Mouse (Mus musculus) embryo, embryonic 10.5 days (tissue): ENCODE data around the gene Ppil4.

Experiments
- DNase-seq: peaks from one replicate; pipeline ENCODE4 v3.0.0-alpha.2; 2015; ENCODE audit warnings: low spot score

The Ppil4 gene

GRCm38 (mm10) chr10:7861259-7861936 is 68.7 kb downstream of the Ppil4 start:
- no peak for DNase-seq

DNA sequence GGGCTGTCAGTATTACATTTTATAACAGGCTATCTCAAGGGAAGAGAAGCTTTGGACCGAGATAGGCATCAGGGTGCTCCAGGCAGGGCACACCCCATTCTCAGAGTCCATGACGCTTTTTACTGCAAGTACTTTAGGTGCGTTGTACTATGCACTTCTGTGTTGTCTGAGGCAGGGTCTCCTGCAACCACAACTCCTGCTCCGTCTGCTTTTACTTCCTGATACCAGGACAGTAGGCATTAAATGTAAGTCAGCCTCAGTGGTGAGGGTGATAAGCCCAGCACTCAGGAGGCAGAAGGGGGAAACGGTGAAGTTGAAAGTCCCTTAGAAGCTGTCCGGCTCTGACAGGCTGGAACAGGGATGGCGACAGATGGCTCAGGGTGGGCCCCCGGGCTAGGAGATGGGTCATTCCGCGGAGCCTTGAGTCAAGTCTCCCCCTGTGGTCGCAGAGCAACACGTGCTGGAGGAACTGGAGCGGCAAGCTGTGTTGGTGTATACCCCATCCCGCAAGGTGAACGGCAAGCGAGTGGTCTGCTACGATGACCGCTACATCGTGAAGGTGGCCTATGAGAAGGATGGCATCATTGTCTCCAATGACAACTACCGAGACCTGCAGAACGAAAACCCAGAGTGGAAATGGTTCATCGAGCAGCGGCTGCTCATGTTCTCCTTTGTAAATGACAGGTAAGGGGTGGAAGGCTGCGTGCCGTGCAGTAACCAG is 69.4 kb downstream of the Ppil4 start:
- no peak for DNase-seq

GRCm38 (mm10) chr10:7863411-7863810 is 70.7 kb downstream of the Ppil4 start:
- no peak for DNase-seq

DNA sequence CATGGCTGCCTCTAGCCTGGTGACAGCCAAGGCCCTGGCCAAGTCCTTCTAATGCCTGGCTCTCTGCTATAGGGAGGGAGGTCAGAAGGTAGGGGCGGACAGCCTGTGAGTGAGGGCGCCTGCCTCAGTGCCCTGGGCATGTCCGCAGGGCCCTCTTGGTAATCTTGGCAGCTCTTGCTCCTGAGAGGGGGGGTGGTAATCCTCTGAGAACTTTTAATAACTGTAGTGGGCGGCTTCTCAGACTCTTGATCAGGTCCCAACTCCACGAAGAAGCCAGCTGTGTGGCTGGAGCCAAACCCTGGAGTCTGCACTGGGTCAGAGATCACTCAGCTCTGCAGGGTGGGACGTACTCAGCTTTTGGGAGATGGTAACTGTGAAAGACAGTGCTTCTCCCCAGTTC is 71.5 kb downstream of the Ppil4 start:
- no peak for DNase-seq

- no peak for DNase-seq
Measured at GRCm38 (mm10) chr10:7864806-7865205, 72.1 kb downstream of the Ppil4 start.

DNA sequence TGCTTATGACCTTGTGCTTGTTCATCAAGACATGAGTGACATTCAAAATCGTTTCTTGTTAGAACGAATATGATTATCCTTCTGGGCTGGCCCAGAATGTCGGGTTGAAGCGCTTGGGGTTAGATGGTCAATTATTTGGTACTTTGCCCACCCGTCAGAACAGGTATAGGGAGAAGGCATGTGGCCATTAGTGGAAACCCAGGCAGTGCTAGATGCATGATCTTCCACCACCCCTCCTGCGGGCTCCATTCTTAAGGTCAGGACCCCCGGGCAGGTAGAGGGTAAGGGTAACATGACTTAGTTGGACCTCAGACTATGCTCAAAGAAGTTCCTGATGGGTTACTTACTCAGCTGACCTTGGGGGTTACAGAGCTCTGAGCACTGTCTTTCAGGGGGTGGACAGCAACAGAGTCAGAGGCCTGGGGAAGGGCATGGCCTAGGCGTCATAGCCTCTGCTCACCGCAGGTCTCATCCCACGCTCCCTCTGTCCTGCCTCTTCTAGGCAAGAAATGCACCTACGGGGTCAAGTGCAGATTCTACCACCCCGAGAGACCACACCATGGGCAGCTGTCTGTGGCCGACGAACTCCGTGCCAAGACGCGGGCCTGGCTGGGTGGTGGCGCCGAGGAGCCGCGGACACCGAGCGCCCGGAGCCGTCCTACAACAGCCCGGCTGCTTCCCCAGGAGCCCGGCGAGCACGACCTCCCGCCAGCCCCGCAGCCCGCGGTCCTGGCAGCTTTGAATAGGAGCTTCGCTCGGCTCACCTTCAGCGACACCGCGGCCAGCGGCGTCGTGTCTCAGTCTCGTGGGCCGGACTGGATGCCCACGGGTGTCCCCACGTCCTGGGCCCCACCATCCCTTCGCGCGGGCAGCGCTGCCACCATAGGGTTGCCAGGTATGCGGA is 74.3 kb downstream of the Ppil4 start:
- peak; percentile 31 for DNase-seq

DNA sequence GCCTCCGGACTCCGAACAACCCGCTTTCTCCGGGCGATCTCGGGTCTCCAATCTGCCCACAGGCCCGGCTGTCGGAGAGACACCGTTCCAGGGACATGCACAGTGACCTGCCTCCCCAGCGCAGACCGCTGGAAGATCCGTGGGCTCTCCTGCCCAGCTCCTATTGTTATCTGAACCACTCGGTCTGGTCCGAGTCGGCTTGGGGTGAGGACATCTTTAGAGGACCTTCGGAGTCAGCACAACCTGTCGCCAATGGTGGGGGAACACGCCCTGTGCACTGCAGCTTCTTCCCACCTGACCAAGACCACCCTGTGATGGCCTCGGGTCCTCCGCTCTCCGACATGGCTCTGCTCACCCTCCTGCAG is 75.0 kb downstream of the Ppil4 start:
- peak; percentile 7 for DNase-seq

DNA sequence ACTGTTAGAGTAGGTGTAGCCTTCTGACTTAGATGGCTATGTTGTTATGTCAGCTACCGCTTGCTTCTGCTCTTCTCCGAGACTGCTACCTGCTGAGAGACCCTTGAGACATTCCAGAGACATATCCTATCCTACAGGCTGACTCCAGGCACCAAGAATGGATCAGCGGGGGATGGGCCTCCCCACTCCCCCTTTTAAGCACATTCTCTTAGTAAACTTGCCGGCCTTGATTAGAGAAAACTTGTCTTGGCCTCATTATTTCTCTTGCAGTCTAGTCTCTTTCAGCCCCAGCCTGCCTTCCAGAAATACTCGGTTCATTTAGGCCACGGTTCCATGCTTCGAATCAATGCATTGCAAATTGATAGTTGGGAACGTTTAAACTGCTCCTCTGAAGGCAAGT is 77.1 kb downstream of the Ppil4 start:
- no peak for DNase-seq

DNA sequence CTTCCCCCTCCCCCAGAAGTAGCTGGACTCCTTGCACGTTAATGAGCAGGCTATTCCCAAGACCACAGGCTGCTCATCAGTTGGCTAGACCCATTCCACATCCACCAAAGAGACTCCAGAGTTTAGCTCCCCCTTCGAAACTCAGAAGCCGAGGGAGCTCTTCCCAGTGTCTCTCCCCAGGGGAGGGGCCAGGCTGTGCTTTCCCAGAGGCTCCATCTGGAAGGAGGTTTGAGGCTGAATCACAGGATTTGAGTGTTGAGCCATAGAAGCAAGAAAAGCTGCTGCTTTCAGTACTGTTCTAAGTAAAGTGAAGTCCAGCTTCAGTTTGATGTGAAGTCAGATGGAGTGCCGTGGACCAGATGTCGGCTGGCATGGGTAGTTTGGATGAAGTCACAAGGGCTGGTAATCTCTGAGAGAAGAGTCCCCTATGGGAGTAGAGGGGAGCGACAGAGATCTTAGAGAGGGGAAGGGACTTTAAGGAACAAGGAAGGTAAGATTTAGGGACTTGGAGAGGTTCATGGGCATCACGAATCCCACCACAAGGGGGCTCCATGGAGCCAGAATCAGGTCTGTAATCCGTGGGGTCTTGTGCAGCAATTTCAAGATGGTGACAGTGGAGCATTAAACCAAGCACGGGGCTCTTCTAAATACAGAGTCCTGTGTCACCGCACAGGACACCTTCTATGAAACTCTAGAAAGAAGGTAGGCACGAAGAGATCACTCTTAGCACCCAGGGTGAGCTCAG is 78.1 kb downstream of the Ppil4 start:
- DNase-seq = peak; percentile 61

- no peak for DNase-seq
Measured at GRCm38 (mm10) chr10:7871381-7872020, 78.8 kb downstream of the Ppil4 start.
